Mouse (Mus musculus) lung, postnatal 36 days (tissue): Measurements from ENCODE around the gene Cryzl1.

Experiments used
- DNase-seq: peaks from one replicate; pipeline ENCODE4 v3.0.0; 2022; ENCODE audit warnings: mixed read lengths

Cryzl1 gene

DNA sequence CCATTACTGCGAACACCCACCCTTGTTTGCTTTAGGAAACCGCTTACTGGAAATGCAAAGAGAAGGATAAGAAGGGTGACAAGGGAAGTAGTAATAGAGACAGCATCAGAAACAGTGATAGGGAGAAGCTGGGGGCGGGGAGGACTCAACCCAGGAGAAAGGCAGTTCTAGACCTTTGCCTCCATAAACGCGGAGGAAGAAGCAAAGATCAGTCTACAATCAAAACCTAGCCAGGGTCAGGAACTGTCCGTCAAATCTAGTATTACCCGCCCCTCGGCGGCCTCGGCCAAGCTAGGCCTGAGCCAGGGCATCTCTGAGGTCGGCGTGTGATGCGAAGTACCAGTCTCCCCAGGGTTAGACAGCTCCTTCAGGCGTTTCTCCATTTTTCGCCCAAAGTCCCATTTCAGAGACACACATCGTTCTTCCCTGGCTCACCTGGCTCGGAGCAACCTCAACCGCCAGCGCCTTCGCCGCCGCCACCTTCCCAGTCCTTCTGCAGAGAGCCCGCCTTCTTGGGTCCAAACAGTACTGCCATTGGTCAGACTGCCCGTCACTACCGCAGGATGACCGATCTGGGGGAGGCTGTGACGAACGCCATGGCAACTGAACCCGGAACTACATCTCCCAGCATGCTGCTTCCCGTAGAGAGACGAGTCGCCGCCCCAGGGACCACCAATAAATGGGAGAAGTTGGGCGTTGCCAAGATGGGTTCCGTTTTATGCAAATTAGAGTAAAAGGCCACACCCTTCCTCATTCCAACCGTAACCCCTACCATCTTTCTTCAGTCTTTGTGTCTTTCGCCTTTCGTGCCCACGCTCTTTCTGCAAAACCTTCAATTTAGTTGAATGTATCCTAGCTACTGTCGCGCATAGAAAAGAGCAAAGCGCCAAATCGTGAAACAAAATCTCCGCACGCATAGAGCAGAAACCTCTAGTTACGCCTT, at the start of gene Cryzl1:
TSS of gene Cryzl1 (minus strand) at position 853 of the 943 bp plus-strand sequence.
- peak; percentile 100 for DNase-seq

DNA sequence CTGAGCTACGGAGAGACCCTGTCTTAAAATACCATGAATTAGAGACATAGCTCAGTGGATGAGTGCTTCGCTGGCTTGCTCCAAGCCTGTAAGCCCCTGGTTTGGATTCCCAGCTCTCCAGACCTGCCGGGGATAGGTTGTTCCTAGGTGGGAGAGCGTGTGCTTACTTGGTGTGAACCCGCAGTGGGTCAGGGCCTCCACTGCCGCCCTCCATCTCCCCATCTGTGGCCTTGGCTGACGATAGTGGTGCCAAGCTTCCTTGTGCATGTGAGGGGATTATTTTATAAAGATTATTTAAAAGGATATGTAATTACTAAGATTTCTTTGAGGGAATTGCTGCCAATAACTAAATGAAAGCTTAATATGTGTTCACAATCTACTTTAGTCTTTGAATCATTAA, 43.8 kb upstream of the Cryzl1 start:
- no peak for DNase-seq

DNA sequence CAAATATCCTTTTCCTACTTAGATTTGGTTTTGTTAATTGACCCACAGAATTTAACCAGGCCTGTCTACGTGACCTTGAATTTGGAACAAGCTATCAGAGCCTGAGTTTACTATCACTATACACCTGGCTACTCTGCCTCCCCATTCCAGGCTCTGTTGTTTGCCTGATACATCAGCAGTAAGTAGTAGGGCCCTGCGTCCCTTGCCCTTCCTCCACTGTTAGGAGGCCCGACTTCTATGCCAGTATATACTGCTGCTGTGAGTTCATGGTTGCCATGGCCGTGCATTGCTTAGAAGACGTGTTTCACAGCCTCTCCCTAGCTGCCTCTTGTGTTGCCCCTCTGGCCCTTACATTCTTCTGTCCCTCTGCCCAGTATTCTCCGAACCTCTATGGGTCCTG, 42.6 kb upstream of the Cryzl1 start:
- no peak for DNase-seq

DNA sequence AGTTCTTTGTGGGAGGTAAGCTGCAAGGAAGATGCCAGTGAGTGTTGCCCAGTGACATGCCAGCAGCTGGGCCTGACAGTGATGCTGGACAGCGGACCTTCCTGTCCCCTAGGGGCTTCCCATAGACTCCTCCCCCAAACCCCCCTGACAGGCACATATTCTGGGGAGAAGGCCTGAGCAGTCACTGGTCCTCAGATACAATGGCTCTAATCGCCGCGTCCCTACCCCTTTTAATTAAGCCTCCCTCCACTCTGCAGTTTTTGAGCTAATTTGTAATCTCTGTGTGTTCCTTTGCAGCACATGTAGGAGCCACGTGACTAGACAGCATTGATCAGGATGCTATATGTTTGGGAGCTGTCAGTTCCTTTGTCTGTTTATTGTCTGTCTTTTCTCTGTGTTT, 41.9 kb upstream of the Cryzl1 start:
- DNase-seq, result no peak

DNA sequence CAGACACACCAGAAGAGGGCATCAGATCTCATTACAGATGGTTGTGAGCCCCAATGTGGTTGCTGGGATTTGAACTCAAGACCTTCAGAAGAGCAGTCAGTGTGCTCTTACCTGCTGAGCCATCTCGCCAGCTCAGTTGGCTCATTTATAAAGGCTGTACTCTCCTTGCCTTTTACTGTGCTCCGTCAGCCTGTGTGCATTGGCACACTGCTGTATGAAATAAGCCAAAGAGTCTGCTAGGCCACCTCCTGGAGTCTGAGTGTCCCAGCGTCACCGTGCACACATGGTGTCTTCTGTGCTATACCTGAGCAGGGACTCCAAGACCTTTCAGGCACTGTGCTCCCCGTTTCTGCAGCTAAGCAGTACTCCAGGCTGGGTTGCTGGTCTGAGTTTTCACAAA, 41.1 kb upstream of the Cryzl1 start:
- no peak for DNase-seq

DNA sequence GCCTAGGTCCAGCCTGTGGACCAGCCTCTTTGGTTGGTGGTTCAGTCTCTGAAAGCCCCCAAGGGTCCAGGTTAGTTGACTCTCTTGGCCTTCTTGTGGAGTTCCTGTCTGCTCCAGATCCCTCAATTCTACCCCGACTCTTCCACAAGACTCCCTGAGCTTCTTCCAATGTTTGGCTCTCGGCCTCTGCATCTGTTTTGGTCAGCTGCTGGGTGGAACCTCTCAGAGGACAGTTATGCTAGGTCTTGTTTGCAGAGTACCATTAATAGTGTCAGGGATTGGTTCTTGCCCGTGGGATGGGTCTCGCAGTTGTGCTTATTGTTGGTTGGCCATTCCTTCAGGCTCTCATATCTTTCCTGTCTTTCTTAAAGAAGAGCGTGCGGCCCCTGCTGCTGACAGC, 39.8 kb upstream of the Cryzl1 start:
- DNase-seq, result no peak

DNA sequence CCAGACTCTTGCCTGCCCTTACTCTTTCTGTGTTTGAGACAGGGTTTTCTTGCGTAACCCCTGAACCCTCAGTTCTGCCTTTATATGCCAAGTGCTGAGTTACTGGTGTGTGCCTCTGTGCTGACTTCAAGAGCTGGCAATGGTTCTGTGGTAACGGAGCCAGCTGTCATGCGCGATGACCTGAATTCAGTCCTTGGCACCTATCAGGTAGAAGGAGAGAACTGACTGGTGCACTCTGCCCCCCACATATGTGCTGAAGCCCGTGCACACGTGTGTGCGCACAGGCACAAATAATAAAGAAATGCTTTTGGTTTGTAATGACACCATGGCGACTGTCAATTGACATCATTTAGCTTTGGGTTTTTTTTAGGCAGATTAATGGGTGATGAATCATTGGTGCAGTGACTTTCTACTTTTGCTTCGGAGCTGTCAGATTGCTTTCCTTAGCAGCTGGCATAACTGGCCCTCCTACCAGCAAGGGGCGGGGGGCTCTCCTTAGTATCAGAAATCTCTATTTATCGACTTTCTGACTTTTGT, 38.5 kb upstream of the Cryzl1 start:
- DNase-seq, result peak; percentile 56

DNA sequence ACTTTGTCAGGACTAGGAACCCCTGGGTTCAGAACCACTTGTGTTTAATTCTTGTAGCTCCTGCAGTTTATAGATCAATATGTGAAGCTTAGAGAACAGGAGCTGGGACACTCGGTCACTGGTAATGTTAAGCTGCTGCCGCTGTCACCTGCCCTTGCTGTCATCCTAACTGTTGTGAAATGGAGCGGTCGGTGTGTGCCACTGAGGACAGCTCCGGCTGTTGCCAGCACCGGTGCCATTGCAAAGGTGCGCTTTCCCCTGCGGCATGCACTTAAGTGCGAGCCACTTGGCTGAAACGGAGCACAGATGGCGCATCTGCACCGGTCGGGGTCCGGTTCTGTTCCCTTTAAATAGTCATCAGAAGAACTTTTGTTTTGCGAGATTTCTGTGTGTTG, 37.0 kb upstream of the Cryzl1 start:
- no peak for DNase-seq

DNA sequence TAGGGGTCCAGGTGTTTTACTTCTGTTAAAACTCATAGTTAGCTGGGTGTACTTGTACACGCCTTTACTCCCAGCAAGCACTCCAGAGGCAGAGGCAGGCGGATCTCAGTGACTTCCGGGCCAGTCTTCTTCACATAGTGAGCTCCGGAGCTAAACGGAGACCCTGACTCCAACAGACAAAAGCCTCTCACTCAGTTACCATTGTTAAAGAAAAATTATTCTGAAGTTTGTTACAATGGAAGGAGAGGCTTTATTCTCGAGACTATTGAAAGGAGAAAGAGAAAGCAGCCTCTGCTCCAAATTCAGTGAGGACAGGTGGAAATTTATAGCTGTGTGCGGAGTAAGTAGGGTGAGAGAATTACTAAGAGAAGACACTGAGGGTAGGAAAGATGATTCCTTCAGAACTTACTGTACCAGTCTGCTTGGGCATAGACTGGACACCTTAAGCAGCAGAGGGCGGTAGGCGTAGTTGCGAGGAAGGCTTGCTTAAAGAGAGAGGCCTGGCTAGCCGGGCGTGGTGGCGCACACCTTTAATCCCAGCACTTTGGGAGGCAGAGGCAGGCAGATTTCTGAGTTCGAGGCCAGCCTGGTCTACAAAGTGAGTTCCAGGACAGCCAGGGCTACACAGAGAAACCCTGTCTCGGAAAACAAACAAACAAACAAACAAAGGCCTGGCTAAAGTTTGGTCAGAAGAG, 36.5 kb upstream of the Cryzl1 start:
- no peak for DNase-seq

DNA sequence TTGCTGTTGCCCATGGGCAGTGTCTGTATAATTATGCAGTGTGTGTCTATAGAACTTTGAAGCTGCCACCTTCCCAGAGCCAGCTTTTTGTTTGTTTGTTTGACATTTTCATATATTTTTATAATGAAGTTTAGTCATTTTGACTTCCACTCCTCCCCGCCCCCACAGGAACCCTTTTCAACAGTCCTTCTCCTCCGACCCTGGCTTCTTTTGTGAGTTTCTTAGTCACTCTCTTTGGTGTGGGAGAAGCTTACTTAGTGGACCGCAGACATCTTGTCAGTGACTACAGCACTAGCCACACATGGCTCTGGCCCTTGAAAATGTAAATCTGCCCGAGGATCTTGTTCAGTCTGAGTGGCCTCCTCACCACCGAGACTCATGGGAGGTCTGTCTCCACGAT, 35.6 kb upstream of the Cryzl1 start:
- no peak for DNase-seq

DNA sequence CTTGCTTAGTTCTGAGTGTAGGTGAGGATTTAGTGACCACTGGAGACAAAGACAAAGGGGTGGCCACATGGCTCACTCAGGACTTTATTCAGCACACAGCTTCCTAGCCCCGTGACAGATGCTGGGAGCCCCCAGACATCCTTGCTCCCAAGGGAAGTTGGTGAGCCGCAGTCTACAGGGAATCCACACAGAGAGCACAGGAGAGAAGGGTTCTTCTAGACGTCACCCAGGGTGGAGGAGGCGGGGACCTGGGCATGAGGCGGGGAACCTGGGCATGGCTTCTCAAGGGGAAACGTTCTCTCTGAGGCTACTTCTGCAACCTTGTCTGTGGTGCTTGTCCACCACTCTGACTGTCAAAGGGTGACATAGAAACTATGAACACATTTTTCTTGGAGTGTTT, 35.2 kb upstream of the Cryzl1 start:
- DNase-seq, result peak; percentile 52

DNA sequence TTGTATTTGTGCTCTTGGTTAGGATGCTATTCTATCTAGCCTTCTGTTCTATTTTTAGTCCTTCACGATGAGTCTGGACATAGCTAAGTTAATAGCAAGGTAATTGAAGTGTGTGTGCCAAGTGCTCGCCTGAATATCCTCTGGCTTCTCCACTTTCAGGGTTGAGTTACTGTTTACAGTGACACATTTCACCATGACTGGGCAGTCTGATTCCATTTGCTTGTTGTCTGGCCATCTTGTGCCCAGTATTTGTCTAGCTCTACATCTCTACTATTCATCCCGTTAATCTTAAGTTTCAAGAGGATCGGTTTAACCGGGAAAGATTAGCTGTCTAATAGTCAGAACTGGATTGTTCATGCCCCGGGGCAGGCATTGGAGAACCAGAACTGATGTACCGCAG, 33.7 kb upstream of the Cryzl1 start:
- no peak for DNase-seq

DNA sequence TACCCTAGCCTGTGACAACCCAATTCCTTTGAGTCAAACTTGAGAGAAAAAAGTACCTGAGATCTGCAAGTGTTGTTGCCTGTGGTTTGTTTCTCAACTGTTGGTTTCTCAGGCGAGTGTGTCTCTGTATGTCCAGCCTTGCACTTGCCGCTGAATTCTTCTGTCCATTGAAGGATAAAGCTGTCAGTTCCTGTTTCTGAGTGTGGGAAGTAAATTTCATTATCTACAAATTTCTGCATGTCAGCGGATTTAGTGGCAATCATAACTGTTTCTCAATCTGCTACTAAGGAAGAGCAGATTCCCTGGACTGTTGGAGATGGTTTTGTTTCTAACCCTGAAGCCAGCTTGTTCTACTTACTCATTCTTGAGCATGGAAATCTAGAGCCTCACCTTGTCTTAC, 33.0 kb upstream of the Cryzl1 start:
- DNase-seq, result no peak

DNA sequence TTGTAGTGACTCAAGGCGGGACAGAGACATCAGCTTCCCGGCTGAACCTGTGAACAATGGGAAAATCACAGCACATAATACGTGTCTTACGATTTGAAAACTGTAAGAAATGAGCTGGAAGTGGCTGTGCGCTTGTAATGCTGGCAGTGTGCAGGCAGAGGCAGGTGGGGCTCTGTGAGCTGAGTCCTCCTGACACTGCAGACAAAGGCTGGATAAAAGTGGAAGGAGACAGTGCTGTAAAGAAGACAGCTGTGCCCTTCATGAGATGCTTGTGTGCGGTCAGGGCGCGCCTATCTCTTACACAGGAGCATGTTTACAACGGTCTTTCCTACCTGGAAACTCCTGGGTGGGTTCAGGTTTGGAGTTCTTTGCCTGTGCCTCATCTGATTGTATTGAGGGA, 32.4 kb upstream of the Cryzl1 start:
- no peak for DNase-seq

DNA sequence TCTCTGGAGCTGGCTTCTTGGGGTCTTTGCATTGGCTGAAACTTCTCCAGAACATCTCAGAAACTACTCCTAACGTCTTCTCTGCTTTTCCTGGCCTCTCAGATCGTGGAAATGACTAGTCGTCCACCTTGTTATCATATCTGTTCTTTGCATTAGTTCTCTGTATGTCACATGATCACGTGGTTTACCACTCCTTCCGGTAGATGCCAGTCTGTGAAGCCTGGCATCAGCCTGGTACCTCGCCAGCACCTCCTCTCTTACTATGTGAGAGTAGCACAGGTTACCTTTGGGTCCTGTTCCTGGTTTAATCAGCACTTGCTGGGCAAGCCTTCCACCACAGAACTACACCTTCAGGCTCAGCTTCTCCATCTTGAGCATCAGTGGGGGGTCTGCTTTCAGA, 26.2 kb upstream of the Cryzl1 start:
- DNase-seq, result no peak

DNA sequence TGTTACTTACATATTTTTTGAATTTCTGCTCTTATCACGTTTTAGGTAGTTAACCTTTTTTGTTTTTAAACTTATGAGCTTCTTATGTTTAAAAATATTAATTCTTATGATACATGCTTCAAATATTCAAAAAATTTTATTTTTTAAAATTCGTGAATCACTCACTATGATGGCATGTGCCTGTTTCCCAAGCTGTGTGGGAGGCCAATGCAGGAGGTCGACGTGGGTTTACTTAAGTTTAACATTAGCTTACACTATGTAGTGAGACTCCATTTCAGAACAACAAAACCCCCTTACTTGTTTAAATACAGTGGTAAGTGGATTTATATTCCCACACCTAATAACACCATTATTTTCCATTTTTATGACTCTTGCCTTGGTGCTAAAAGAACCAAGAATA, 24.8 kb upstream of the Cryzl1 start:
- DNase-seq, result no peak

DNA sequence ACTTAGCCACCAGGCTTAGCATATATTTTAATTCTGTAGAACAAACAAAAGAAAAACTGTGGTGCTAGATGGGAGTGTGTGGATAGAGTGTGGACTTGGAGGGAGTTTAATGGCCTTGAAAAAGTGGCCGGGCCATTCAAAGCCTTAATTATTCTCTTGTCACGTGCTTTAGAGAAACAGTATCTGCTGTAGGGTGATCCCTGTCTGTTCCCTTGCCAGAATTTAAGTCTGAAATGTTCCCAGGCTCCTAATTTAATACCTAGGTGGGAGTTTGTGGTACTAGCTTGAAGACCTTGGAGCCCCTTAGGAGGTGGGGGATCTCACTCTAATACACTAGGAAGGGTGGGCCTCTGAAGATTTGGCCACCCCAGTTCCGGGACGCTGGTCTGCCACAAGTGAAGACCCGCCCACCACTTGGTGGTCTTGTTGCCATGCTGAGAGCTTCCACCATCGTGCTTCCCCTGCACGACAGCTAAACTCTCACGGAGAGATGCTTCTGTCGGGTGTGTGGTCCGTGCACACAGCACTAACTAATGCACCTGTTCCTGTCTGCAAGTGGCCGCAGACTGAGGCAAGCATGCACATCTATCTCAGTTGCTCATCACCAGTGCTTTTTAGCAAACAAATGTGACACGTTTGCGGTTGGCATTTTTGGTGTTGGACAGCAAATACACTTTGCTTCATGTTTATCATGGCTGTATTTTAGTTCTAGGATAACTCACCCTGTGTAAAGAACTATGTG, 23.0 kb upstream of the Cryzl1 start:
- no peak for DNase-seq

DNA sequence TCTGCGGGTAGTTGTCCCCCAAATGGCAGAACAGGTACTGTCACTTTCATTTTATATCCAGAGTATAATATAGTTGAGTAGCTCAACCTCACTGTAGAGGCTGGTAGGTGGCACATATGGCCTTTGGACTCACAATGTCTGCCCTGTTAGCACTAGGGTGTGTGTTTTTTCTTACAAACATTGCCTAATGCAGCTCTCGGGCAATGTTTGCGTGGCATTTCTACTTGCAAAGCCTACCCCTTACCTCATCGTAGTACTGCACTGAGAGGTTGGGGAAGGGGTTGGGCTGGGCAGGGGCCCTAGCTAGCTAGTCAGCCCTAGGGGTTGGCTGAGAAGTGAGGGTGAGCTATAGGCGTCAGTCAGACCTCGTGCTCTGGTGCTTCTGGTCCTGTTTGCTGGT, 18.8 kb upstream of the Cryzl1 start:
- DNase-seq, result no peak

DNA sequence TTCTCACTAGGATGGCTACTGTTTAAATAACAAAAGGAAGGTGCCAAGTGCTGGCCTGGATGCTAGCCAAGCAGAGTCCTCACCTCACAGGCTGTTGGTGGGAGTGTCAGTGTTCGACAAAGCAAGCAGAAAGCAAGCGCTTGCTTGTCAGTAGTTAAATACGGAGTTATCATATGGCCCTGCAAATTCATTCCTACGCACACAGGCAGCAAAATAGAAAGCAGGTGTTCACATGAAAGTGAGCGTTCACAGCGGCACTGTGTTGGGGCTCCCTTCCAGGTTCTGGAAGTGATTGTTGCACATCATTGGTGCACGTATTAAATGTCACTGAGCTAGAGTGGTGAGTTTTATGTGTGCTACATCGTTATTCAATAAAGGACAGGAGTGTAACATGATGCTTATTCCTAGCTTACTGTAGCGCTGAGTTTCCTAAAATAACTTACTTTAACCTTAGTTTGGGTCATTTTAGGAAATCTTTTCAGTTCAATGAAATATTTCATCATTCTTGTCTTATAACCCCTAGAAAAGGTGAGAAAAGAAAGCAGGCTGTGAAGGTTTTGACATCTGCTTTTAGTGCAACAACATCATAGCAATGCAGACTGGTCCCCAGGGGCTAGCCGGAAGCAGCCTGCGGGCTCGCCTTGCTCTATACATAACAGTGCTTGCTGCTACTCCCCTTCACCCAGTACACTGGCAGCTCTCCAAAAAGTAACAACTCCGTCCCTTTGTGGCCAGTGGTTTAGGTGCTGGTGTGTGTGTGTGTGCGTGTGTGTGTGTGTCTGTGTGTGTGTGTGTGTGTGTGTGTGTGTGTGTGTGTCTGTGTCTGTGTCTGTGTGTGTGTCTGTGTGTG, 17.6 kb upstream of the Cryzl1 start:
- peak; percentile 45 for DNase-seq

DNA sequence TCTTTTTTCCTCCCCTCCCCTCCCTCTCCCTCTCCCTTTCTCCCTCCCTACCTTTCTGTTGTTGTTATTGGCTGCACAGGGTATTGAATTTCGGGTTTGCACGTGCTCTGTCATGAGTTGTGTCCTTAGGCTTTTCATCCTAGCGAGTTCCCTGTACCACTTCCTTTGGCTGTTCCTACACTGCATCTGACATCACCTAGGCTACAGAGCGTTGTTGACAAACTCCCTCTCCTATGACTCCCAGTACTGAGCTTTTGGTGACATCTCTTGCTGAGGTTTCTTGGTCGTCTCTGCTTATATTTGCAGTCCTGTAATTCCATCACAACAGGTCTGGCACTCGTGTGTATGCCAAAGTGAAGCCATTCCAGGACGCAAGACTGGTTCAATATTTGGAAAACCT, 14.3 kb upstream of the Cryzl1 start:
- no peak for DNase-seq

DNA sequence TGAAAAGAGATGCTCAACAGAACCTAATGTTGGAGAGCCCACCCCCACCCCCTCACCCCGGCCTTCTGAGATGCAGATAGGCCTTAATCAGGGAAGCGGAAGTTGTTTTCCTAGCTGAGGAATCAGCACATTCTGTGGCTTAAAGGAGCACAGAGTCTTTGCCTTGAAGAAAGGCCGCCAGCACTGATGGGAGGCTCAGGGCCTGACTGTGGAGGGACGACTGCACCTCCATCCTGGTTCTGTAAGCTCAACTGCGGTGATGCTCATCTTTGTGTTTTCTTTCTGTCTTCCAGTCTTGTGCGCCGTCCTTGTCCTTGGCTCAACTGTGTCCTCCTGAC, 12.1 kb upstream of the Cryzl1 start:
- DNase-seq, result no peak

DNA sequence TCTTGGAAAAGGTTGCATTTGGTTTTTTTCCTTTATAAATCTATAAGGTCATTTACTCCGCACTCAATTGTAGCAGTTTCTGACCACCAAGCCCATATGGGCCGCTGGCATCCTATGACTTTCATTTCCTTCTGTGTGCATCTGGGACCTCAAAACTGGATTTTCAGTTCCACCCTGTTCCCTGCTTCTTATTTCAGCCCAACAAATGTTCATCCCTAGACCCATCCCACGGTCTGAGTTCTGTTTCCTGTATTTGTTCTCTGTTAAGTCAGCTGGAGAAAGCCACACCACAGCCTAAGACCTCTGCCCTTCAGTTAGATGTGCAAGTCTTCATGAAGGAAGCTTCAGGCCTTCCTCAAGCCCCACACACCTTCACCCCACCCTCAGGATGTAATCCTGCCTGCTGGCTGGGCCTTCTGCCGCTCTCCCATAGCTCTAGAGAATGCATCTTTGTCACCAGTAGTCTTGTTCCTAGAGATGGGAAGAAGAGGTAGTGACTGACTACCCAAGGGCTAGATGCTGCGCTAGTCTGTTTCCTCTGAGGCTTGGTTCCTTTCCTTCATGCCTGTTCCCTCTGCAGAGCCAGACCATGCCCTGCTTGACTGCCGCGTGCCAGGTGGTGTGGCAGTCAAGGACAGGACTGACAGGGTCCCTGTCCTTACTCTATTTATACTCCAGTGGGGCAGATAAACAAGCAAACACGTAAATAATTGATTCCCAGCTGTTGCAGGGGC, 11.6 kb upstream of the Cryzl1 start:
- DNase-seq, result no peak
